Mouse (Mus musculus): ENCODE measurements around the gene Btnl10. TPM values are rescaled to one million over a fixed set of nuclear protein-coding genes. Genes with fewer than 3 reads are reported as not detected.

Gene Btnl10
- polyA plus RNA-seq (2012; rRNA removed), result 0.04 TPM in 1 of 2 replicates, not detected in the other

DNA sequence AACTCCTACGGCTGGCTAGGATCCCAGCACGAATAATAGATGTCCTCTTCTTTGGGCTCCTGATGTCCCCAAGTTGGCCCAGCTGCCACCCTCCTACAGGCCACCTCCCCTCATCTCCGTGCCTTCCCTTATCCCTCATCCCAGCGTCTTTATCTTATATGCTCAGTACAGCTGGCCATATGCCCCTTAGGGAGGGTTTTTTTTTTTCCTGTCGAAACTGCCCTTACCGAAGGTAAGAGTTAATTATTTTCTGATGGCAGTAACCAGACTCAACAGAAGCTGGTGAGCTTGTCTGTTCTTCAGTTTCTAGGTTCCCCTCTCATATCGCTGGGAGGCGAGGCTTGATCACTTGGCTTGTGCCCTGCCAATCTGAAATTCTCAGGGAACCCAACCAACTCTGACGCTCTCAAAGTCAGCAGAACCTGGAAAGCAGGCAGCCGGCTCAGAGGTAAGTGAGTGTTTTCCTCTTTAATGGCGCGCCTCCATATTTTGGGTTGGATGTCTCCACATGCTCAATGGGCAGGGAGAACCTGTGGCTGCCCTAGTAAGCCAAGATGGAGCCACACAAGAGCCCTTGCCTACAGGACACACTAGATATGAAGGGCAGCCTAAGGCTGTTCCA, at the start of gene Btnl10:
TSS of gene Btnl10 (plus strand) at position 164 of the 622 bp plus-strand sequence.
- DNase-seq, result no peak
- H3K4me3 ChIP-seq (replicated peaks; ENCODE audit: extremely low read depth, low read depth, low read length), result no peak within 1 kb of the TSS
- WGBS, result 78% methylated on average over 12 of the region's 12 CpGs
- no peak for TF ChIP-seq POLR2A (IDR thresholded peaks at IDR 0.05; ENCODE audit: borderline replicate concordance, extremely low read depth, low read depth, low read length)
- TF ChIP-seq CTCF (IDR thresholded peaks at IDR 0.05; ENCODE audit: insufficient read depth, low read length), result no peak
- peaks cover 3% of the 10 kb centered on the region for H3K4me1 ChIP-seq (ENCODE audit: control insufficient read depth, insufficient read depth, low read length)

DNA sequence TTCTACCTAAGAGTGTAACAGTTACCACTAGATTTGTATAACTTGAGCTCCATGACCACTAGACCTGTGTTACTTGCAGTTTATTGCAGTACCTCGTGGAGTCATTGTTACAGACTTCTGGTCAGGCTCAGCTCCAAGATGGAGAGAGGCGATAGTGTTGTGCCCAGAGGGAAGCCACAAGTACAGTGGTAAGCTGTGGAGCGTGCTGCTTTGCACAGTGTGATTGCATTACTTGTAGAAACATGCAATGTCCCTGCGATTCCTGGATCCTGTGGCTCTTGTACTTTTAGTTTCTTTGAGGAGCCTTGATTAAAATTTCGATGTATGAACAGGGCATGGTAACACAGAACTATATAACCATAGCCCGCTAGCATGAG, 49.8 kb upstream of the Btnl10 start:
- TF ChIP-seq CTCF (IDR thresholded peaks at IDR 0.05; ENCODE audit: insufficient read depth, low read length) (no peak), POLR2A (IDR thresholded peaks at IDR 0.05; ENCODE audit: borderline replicate concordance, extremely low read depth, low read depth, low read length) (no peak)
- 73% methylated on average over 6 of the region's 6 CpGs for WGBS
- no peak for DNase-seq
- H3K4me3 ChIP-seq (replicated peaks; ENCODE audit: extremely low read depth, low read depth, low read length), result no peak overlapping the region
- H3K4me1 ChIP-seq (ENCODE audit: control insufficient read depth, insufficient read depth, low read length), result peaks cover 4% of the 10 kb centered on the region

GRCm38 (mm10) chr11:58870961-58871360, 46.7 kb upstream of the Btnl10 start:
- no peak for DNase-seq
- 76% methylated on average over 4 of the region's 4 CpGs for WGBS

GRCm38 (mm10) chr11:58883756-58884155, 34.0 kb upstream of the Btnl10 start:
- TF ChIP-seq CTCF (IDR thresholded peaks at IDR 0.05; ENCODE audit: insufficient read depth, low read length), result no peak
- WGBS, result 67% methylated on average over 8 of the region's 8 CpGs
- no peak overlapping the region for H3K4me3 ChIP-seq (replicated peaks; ENCODE audit: extremely low read depth, low read depth, low read length)
- H3K4me1 ChIP-seq (ENCODE audit: control insufficient read depth, insufficient read depth, low read length), result no peaks in the 10 kb centered on the region
- no peak for DNase-seq

More at GRCm38 (mm10) chr11:58870961-58871360, 46.7 kb upstream of the Btnl10 start:
- Histone ChIP-seq H3K4me3 (replicated peaks; ENCODE audit: extremely low read depth, low read depth, low read length) (no peak overlapping the region), H3K4me1 (ENCODE audit: control insufficient read depth, insufficient read depth, low read length) (peaks cover 4% of the 10 kb centered on the region)
- no peak for TF ChIP-seq POLR2A (IDR thresholded peaks at IDR 0.05; ENCODE audit: borderline replicate concordance, extremely low read depth, low read depth, low read length)
- no peak for TF ChIP-seq CTCF (IDR thresholded peaks at IDR 0.05; ENCODE audit: insufficient read depth, low read length)

- Histone ChIP-seq H3K4me1 (ENCODE audit: control insufficient read depth, insufficient read depth, low read length) (no peaks in the 10 kb centered on the region), H3K4me3 (replicated peaks; ENCODE audit: extremely low read depth, low read depth, low read length) (no peak overlapping the region)
- WGBS, result 73% methylated on average over 10 of the region's 10 CpGs
- TF ChIP-seq CTCF (IDR thresholded peaks at IDR 0.05; ENCODE audit: insufficient read depth, low read length) (no peak), POLR2A (IDR thresholded peaks at IDR 0.05; ENCODE audit: borderline replicate concordance, extremely low read depth, low read depth, low read length) (no peak)
- DNase-seq, result no peak
Measured at GRCm38 (mm10) chr11:58890511-58890910, 27.2 kb upstream of the Btnl10 start.

- 78% methylated on average over 6 of the region's 6 CpGs for WGBS
- peaks cover 7% of the 10 kb centered on the region for H3K4me1 ChIP-seq (ENCODE audit: control insufficient read depth, insufficient read depth, low read length)
- TF ChIP-seq CTCF (IDR thresholded peaks at IDR 0.05; ENCODE audit: insufficient read depth, low read length) (no peak), POLR2A (IDR thresholded peaks at IDR 0.05; ENCODE audit: borderline replicate concordance, extremely low read depth, low read depth, low read length) (no peak)
- no peak for DNase-seq
- H3K4me3 ChIP-seq (replicated peaks; ENCODE audit: extremely low read depth, low read depth, low read length), result no peak overlapping the region
Measured at GRCm38 (mm10) chr11:58894456-58894855, 23.3 kb upstream of the Btnl10 start.

DNA sequence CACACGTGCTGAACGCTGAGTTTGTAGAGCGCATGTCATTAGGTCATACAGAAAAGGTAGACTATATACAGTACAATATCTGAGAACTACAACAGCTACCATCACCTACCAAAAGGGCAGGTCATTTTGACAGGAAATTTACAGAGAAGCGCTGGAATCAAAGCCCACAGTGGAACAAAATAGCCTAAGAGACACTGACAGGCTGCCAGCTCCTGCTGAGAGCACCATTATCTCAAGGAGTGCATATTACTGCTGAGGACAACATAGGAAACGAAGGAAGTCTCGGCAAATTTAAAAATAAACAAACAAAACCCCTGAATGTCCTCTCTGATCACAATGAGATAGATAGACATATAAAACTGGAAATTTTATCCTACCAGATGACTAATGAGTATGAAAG, 20.2 kb upstream of the Btnl10 start:
- no peak for TF ChIP-seq CTCF (IDR thresholded peaks at IDR 0.05; ENCODE audit: insufficient read depth, low read length)
- TF ChIP-seq POLR2A (IDR thresholded peaks at IDR 0.05; ENCODE audit: borderline replicate concordance, extremely low read depth, low read depth, low read length), result no peak
- 54% methylated on average over 6 of the region's 6 CpGs for WGBS
- H3K4me1 ChIP-seq (ENCODE audit: control insufficient read depth, insufficient read depth, low read length), result peaks cover 7% of the 10 kb centered on the region
- DNase-seq, result no peak
- H3K4me3 ChIP-seq (replicated peaks; ENCODE audit: extremely low read depth, low read depth, low read length), result no peak overlapping the region

DNA sequence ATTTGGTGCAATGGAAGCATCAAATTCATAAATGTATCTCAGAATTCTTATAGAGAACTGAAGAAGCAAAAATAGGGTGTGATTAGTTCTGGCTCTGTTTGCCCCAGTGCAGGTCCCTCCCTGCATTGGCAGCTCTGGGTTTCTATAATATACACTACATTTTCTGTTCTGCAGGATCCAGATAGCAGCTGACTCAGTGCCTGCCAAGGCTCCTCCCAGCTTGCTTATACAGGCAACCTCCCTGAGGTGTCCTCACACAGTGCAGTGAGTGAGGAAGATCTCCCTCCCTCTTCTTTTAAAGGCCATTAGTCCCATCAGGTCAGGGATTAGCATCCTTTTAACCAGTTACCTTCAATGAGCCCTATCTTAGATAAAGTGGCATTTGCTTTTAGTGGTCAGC, 16.6 kb upstream of the Btnl10 start:
- TF ChIP-seq POLR2A (IDR thresholded peaks at IDR 0.05; ENCODE audit: borderline replicate concordance, extremely low read depth, low read depth, low read length) (no peak), CTCF (IDR thresholded peaks at IDR 0.05; ENCODE audit: insufficient read depth, low read length) (no peak)
- Histone ChIP-seq H3K4me1 (ENCODE audit: control insufficient read depth, insufficient read depth, low read length) (peaks cover 10% of the 10 kb centered on the region), H3K4me3 (replicated peaks; ENCODE audit: extremely low read depth, low read depth, low read length) (no peak overlapping the region)
- DNase-seq, result no peak

DNA sequence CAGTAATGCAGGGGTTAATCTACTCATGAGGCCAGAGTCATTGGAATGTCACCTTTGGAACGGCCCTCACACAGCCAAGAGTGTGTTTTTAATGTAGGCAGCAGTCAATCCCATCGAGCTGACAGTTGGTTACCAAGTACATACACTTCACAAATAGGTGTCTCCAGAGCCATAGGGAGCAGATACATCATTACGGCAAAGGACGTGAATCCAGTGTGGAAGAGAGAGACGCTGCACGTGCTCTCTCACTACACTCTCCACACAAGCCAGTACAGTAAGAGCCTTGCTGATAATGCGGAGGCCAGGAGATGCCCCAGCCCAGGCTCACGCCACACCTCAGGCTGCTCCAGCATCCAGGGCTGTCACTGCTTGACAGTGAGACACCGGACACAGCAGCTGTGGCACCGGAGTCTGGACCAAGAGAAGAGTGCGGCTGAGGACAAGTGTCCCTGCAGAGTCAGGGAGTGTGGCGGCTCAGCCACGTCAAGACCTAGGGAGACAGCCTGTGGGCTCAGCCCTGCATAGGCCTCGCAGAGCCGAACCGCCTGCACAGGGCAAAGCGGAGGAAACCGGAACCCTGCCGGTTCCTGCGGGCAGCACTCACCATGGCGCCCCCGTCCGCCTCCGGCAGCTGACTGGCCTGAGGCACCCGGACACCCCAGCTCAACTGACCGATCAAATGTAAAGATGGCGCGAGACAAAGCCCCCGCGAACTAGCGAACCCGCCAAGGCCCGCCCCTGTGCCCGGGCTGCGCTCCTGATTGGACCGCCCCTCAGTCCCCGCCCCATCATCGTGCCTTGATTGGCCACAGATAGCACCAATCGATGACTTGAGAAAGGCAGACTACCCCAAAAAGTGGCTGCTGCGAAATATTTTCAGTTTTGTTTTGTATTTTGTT, 13.9 kb upstream of the Btnl10 start, which contains the start of gene Zfp39:
TSS of gene Zfp39 (minus strand) at position 715 of the 899 bp plus-strand sequence.
- Histone ChIP-seq H3K4me1 (ENCODE audit: control insufficient read depth, insufficient read depth, low read length) (peaks cover 3% of the 10 kb centered on the region), H3K4me3 (replicated peaks; ENCODE audit: extremely low read depth, low read depth, low read length) (peak within 1 kb of the TSS; percentile 99)
- peak; percentile 98 for DNase-seq
- no peak for TF ChIP-seq CTCF (IDR thresholded peaks at IDR 0.05; ENCODE audit: insufficient read depth, low read length)
- TF ChIP-seq POLR2A (IDR thresholded peaks at IDR 0.05; ENCODE audit: borderline replicate concordance, extremely low read depth, low read depth, low read length), result peak; percentile 87
- under 1% methylated on average over 40 of the region's 40 CpGs for WGBS

DNA sequence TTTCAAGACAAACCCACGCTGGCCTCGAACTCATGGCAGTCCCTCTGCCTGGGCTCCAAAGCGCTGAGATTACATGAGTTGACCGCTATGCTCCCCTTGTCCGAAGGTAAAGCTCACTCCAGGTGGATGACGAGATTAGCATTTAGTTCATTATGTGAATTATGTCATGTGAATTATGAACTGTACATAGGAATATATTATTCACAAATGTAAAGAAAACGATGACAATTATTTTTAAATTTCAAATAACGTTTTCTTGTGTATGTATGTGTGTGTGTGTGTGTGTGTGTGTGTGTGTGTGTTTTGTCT, 13.3 kb upstream of the Btnl10 start:
- under 1% methylated on average over 8 of the region's 8 CpGs for WGBS
- TF ChIP-seq CTCF (IDR thresholded peaks at IDR 0.05; ENCODE audit: insufficient read depth, low read length), result no peak
- TF ChIP-seq POLR2A (IDR thresholded peaks at IDR 0.05; ENCODE audit: borderline replicate concordance, extremely low read depth, low read depth, low read length), result no peak
- DNase-seq, result no peak

More for the DNA sequence above, 13.3 kb upstream of the Btnl10 start:
- peaks cover 3% of the 10 kb centered on the region for H3K4me1 ChIP-seq (ENCODE audit: control insufficient read depth, insufficient read depth, low read length)
- H3K4me3 ChIP-seq (replicated peaks; ENCODE audit: extremely low read depth, low read depth, low read length), result peak overlapping the region; percentile 99

All from lung, adult 2 months (tissue).